Mouse (Mus musculus): ENCODE measurements at regions not wholly inside any gene's neighbourhood (a gene's known extent, or its start where the extent isn't known, plus 50 kb on each side); places are given as distances from the start of the nearest gene placed in this dataset.

DNA sequence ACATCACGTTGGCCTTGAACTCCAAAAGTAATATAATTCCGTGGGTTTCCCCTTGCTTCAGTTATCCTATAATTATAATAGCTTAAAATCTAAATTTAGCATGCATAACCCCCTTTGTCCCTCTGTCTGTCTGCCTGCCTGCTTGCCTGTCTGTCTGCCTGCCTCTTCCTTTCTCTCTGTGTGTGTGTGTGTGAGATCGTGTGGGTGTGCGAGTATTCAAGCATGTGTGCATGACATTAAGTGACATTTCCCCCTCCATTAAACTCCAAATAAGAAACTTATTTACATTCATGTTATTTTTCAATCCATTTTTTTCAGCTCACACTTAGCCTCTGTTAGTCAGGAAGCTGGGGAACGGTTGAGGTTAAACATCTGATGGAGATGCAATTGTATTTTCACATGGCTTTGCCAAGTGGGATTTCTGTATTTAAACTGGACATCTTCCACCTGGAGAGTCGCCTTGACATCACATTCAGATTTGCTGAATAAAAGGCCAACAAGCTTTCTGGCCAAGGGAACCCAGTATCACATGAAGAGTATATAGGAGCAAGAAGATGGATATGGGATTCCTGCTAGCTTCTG lies 130.8 kb upstream of the Map3k1 start:
- no peak for DNase-seq (ENCODE audit: low spot score in 2 of 2)

DNA sequence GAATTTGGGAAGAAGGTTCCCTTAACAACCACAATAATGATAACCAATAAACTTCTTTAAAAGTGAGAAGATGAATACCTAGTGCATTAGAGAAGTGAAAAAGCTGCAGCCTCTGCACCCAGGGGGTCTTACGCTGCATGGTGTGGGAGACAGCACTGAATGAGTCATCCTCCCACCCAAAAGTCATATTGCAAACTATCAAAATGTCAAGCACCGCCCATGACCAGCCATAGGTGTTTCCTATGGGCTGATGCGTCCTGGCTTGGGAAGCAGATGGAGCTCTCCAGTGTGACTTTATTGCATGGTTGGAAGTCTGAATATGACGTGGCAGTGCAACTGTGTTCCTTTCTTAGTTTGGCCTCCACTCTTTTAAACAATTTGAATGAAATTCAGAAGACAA lies 131.5 kb upstream of the Map3k1 start:
- DNase-seq (ENCODE audit: low spot score in 2 of 2): no peak

DNA sequence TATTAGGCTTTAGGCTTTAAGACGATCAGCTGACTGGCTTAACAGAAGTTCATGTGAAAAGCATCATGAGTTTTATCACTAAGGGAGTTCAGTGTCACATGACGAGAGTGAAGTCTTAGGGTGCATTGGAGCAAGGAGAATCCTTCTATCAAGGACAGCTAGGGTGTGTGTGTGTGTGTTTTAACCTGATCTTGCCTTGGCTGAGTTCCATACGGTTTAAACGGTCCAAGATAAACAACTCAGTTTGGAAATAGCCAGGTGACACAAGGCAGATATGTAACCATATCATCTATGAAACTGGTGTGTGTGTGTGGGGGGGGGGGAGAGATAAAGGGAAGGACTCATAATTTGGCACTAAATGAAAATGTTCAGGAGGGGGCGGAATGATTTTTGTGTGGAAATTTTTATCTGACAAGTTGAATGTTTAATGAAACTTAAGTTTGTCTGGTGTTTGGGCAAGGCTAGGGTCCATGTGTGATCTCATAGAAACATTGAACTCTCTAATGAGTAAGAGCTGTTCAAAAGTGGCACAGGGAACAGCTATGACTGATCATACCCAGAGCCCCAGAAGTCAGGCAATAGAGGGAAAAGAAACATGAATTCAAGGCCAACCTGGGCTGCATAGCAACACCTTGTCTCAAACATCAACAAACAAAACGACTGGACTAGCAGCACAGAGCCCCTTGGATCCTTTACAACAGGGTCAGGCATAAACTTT lies 132.2 kb upstream of the Map3k1 start:
- peak; percentile 46 to 78 for DNase-seq (ENCODE audit: low spot score in 2 of 2)

DNA sequence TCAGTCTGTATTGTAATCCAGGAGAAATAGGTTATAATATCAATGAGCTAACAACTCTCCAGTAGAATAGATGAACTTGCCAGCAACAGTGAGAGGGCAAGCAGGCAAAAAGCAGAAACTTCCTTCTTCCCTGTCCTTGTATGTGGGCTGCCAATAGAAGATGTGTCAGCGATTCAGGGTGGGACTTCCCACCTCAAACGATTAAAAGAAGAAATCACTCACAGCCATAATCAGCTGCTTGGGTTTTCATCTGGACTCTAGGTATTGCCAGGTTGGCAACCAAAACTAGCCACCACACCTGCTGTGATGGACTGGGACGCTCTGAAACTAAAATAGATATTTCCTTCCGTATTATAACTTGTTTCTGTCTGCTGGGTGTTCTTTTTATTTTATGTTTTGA lies 133.2 kb upstream of the Map3k1 start:
- DNase-seq (ENCODE audit: low spot score in 2 of 2): no peak

DNA sequence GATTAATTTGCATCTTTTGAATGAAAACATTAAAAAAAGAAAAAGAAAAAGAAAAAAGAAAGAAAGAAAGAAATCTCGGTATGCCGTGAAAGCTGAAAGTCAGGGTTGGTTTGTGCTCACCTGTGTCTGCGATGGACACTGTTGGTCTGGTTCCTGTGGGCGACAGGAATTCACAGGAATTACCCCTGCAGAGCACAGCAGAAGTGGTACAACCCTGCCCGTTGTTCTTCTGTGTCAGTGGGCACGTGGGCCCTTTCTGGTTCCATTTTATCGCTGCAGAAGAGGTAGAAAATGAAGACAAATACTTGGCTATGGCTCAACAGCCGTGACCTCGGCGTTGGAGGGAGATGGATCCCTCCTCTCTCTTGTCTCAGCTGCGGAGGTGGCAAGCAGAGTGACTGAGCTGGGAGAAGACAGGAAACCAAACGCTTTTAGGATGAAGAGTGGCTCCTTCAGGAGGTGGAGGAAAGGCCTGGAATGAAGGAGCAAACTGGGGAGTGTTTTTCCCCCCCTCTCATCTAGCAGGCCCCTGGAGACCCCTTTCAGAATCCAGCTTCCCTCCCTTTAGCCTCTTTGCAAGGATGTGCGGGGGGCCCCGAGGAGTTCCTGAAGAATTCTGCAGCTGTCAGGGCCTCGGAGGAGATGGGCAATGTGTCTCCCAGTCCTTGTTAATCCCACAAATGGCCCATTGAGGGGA lies 134.7 kb upstream of the Map3k1 start:
- DNase-seq (ENCODE audit: low spot score in 2 of 2): no peak

DNA sequence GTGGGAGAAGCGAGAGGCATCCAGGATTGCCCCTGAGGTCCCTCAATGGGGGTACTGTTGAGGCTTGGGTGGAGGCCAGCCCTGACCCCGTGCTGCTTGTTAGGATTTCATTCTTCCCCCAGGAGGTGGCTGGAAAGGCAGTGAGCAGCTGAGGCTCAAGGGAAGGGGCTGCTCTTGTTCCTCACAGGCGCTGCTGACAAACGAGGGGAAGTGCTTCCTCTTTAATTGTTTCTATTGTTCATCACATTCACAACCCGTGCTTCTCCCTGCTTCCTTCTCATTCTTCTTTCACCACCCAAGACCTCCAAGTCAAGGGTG lies 135.3 kb upstream of the Map3k1 start:
- DNase-seq (ENCODE audit: low spot score in 2 of 2): no peak

DNA sequence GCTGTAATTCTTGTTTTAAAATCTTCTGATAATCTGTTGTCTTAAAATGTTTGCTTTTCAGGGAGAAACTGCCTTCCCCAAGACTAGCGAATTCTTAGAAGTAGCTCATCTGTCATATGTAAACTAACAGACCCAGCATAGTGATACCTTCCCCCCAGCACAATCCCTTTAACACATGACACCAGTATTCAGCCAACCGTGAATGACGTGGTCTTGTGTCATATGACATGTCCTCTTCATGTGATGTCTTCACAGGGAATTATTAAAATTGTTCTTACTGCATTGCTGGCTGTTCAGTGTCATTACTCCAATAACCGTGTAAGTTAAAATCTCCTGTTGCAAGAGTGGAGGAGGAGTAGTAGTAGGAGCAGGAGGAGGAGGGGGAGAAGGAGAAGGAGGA lies 137.5 kb upstream of the Map3k1 start:
- no peak for DNase-seq (ENCODE audit: low spot score in 2 of 2)

DNA sequence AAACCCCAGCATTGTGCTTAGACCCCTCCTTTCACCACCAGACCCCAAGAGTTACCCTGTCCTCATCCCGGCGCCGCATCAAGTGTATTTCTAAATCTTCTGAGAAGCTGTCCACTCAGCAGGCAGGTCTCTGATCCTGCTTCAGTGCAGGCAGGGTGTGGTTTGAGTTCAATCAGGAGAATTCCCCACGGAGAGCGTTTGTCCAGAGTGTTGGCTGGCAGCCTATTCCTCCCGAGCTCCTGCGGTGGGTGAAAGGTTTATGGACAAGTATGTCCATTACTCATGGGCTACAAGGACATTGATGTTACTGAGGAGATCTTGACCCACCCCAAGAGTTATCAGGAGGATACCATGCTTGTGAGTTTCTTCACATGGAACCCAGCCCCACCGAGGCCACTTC lies 138.0 kb upstream of the Map3k1 start:
- no peak for DNase-seq (ENCODE audit: low spot score in 2 of 2)

DNA sequence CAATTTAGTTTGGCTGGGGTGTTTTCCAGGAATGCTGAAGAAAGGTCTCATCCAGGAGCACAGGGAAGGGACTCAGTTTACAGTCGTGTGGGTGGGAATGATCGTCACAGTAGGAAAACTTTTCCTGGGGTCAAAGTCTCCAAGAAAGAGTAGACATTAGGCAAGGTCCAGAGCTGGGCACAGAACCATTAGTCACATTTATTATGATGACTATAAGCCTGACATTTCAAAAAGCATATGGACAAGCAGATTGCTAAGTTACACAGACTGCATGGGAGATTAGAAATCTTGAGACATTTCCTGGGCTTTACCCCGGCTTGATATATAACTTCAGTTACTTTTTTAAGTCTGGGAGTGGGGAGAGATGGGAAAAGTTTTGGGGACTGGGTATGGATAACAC lies 139.6 kb upstream of the Map3k1 start:
- no peak for DNase-seq (ENCODE audit: low spot score in 2 of 2)

DNA sequence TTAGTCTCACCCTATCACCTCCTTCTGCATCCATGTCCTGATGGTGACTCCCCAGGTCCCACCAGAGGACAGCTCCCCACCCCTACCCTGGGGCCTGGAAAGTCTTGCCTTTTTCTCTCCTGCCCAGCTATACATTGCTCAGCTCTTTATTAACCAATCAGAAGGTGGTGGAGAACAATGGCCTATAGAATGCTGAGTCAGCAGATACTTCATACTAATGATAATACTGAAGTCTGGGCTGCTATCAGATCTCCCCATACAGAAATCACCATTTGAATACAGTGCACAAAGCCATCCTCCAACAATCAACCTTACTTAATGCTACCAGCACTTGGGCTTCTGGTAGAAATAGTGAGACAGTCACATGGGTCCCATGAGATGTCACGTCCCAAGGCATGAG lies 141.2 kb upstream of the Map3k1 start:
- DNase-seq (ENCODE audit: low spot score in 2 of 2): no peak

DNA sequence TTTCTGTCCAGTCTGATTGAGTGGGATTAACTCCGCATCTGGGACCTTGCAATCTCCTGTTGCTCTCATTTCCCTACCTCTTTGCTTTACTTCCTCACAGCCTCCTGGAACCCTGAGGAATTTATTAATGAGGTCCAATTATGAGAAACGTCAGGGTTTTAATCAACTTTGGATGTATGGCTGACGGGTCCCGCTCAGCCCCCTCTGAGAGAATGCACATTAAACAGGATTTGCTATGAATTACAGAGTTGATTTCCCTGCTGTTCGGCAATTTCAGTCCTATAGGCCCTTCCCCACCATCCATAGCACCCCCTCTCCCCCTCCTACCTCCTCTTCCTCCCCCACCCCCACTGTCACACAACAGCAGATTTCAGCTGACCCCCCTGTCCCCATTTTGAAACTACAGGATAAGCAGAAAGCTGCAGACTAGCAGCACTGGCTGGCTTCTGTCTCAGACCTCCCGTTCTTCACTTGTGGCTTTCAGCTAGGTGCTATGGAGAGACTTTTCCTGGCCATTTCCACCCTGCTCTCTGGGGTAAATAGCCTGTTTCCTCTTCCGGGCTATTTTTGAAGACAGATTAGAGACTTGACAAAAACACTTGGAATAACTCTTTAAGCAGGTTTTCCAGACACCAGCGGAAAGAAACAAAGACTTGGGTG lies 145.2 kb upstream of the Map3k1 start:
- no peak for DNase-seq (ENCODE audit: low spot score in 2 of 2)

DNA sequence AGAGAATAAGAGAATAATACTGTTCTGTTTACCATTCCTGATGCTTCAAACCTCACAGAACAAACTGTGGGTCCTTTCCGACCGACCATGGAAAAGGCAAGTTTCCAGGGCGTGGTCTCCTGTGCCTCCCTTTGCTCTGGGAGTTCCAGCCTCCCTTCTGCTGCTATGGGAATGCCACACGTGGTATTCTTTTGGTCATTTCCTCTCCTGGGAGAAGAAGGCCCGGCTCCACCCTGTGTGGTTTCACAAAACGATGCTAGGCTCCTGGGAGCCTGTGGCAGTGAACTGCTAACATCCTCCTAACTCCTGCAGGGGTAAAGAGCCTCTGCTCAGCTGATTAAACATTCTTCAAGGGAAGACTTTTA lies 145.7 kb upstream of the Map3k1 start:
- DNase-seq (ENCODE audit: low spot score in 2 of 2): no peak

DNA sequence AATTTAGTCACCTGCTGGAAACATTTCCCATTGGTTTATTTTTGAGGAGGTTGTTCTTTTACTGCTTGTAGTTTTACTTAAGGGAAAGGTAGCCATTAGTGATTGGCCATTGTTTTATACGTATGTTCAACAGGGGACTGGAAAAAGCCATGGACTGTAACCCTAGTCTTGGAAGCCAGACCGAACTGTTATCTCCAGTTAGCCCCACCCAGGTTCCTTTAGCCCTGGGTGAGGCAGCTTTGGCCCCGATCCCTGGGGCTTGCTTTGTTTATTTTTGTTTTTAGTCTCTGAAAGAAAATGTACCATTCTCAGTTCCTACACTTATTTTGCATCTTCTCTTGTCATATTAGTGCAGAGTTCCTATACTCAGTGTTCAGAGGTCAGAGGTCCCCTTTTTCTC lies 148.3 kb upstream of the Map3k1 start:
- DNase-seq (ENCODE audit: low spot score in 2 of 2): peak in 1 of 2 experiments; percentile 43

DNA sequence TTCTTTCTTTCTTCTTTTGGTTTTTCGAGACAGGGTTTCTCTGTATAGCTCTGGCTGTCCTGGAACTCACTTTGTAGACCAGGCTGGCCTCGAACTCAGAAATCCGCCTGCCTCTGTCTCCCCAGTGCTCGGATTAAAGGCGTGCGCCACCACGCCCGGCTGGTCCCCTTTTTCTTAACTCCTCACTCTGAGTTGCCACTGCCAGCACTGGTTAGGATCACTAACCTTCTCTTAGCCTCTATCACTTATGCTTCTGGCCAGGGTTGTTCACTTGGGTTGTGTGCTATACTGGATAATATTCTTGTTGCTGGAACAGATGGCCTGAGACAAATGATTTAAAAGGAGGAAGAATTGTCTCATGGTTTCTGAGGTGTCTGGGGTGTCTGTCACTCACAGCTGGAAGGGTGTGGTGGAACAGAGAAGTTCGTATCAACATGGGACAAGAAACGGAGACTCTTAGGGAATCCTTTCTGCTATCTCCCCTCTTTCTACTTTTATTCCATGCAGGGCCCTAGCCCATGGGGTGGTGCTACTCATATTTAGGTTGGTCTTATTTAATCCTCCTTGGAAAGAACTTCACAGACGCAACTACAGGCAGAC lies 149.0 kb upstream of the Map3k1 start:
- DNase-seq (ENCODE audit: low spot score in 2 of 2): no peak

DNA sequence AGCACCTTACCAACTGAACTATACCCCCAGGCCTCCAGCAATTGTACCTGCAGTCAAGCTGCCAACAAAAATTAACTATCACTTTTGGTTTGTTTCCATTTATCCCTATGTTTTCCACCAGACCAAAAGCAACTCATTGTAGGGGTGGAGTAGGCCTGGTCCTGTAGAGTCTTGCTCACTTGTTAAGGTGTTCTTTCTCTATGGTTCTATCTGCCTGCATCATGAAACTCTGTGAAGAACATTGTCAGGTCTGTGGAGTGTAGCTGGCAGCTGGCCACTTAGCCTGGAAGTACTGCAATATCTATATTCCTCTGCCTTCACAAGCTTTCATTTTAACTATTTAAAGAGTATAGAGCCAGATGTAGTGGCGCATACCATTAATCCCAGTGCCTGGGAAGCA lies 149.6 kb upstream of the Map3k1 start:
- no peak for DNase-seq (ENCODE audit: low spot score in 2 of 2)

DNA sequence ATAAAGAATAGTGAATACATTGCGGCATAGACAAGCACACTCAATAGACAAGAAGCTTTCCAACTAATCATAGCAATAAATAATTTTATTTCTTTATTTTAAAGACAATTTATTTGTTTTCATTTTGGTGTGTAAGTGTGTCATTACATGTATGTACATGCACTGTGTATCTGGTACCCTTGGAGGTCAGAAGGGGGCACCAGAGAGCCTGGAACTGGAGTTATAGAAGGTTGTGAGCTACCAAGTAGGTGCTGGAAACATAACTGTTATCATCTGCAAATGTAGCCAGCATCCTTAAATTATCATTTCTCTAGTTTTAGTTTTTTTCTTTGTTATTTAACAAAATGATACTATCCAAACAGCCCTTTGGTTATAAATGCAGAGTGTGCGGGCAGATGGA lies 151.2 kb upstream of the Map3k1 start:
- DNase-seq (ENCODE audit: low spot score in 2 of 2): no peak

DNA sequence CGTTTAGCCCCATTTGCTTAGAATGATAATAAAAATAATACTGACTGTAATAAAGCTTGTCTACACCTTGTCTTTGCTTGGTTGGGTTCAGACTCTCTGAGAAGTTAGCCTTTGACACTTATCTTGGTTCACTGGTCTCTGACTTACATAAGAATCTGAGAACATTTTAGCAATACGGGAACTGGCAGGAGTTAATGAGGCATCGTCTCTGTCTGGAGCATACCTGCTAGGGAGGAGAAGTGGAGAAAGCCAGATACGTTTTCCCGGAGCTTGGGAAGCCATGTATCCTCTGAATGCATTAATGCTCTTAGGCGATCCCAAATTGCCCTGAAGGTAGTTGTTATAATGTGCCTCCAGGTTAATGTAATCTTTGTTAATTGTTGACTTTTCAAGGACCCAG lies 152.6 kb upstream of the Map3k1 start:
- no peak for DNase-seq (ENCODE audit: low spot score in 2 of 2)

DNA sequence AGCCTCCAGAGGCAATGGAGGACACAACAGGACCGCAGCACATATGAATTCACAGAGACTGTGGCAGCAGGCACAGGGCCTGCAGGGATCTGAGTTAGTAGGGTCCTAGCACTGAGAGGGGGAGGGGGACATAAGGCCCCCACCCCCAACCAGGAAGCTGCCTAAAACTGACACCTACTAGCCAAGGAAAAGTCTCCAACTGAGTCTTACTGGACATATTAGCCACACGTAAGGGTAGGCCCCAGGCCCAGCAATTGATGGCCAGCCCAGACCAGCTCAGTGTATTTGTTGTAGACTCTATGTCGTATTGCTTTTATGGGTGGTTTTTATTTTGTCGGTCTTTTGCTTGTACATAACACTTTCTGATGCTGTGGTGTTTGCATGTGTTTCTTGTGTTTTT lies 153.4 kb upstream of the Map3k1 start:
- no peak for DNase-seq (ENCODE audit: low spot score in 2 of 2)

DNA sequence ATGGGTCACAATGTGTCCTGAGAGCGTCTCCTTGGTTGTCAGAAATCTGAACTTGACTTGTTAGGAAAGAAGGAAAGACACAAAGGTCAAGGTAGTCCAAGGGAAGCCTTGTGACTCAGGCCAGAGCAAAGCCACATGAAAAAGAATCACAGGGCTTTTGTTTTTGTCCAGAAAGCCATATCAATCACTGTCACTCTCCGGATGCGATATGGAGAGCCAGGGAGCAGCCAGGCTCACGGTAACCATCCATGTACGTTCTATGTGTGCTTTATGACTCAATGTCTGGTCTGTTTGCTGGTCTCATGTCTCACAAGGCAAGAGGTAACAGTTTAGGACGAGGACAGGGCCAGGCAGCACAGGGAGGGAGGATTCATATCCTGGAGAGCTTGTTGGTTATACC lies 157.3 kb upstream of the Map3k1 start:
- no peak for DNase-seq (ENCODE audit: low spot score in 2 of 2)

DNA sequence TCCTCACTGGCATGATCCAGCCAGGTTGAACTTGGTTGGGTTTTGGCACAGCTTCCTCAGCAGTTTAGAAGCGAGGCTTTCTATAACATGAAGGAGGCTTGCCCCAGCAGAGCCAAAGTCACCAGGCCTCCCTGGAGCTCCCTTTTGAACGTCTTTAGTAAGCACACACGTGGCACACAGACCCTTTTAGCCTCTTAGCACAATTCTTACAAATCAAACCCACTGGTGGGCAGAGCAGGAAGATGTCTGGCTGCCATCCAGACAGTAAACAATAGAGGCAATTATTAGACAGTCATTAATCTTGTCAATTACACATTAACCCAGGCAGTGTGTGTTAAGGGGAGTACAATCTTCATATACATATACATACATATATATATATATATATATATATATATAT lies 157.8 kb upstream of the Map3k1 start:
- no peak for DNase-seq (ENCODE audit: low spot score in 2 of 2)

DNA sequence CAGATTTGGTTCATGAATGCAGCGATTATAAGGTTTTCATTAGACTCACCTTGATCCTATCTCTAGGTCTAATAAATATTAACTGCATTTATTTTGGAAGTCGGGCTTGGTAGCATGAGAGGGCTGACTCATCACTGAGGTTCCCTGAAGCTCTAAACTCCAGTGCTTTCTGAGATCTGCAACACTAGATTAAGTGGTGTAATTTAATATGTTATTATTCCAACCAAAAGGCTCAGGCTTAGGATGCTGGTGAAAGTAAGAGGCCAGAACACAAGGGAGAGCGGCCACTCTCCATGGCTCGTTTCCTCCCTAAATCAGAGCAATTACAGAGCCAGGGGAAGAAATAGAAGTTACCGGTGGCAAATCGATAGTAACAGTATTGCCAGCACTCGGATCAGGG lies 159.4 kb upstream of the Map3k1 start:
- no peak for DNase-seq (ENCODE audit: low spot score in 2 of 2)

DNA sequence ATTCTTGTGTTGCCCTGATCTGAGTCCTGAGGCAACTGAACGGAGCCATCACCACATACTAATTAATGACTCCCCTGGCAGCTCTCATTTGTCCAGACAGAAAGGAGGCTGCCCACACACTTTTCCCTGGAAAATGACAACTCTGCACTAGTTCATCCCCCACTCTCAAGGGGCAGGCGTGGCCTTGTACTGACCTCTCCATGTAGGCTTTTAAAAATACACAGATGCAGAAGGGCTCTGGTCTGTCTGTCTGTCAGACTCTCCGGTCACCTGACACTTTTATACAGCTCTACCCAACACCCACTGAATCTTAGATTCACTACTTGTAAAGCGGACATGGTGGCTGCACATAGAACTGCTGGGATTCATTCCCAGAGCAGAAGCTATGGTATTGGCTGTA lies 165.5 kb upstream of the Map3k1 start:
- no peak for DNase-seq (ENCODE audit: low spot score in 2 of 2)

DNA sequence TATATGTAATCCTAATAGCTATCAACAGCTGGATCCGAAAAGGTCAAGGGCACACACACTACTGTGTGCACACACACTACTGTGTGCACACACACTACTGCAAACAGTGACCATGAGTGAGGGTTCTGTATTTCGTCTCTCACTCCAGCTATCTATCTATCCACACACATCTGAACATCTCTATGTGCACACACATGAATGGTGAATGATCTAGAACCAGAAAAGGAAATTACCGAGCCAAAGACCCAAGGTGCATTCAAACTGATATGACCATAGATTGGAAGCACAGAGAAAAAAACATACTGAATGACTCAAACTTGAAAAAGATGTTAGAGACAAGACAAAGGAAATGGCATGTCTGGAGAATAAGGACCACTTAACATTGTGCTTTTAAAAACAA lies 166.8 kb upstream of the Map3k1 start:
- no peak for DNase-seq (ENCODE audit: low spot score in 2 of 2)

Measured in spleen, postnatal 36 days (tissue).